Mouse (Mus musculus) stomach, embryonic 15.5 days (tissue): Measurements from ENCODE around the gene Mc3r. TPM values are rescaled to one million over a fixed set of nuclear protein-coding genes. Genes with fewer than 3 reads are reported as not detected.

Experiments
- ATAC-seq: fragments of 200-750 bp; cut with Nextera tagmentation; 2 replicates; pipeline ENCODE4 v1.8.0; 2017; ENCODE audit warnings: low read depth, moderate number of reproducible peaks, moderate TSS enrichment; ENCODE audit not compliant: insufficient read depth, low FRiP score
- H3K27ac ChIP-seq: fragments of 300-500 bp; sonication (generic); 2 replicates; pipeline ENCODE4 v1.5.1; 2015; ENCODE audit warnings: mild to moderate bottlenecking, inconsistent platforms
- H3K27me3 ChIP-seq: fragments of 300-500 bp; sonication (generic); replicated peaks from 2 replicates; pipeline ENCODE4 v1.6.1; 2015; ENCODE audit warnings: inconsistent platforms
- H3K36me3 ChIP-seq: fragments of 300-500 bp; sonication (generic); 2 replicates; pipeline ENCODE4 v1.6.1; 2015; ENCODE audit warnings: inconsistent platforms
- H3K4me1 ChIP-seq: fragments of 300-500 bp; sonication (generic); 2 replicates; pipeline ENCODE4 v1.6.1; 2015; ENCODE audit warnings: inconsistent platforms
- H3K4me2 ChIP-seq: fragments of 300-500 bp; sonication (generic); 2 replicates; pipeline ENCODE4 v1.6.1; 2015; ENCODE audit warnings: mild to moderate bottlenecking, inconsistent platforms
- H3K4me3 ChIP-seq: fragments of 300-500 bp; sonication (generic); replicated peaks from 2 replicates; pipeline ENCODE4 v1.5.1; 2015; ENCODE audit warnings: inconsistent platforms
- H3K9ac ChIP-seq: fragments of 300-500 bp; sonication (generic); 2 replicates; pipeline ENCODE4 v1.6.1; 2015; ENCODE audit warnings: inconsistent platforms
- H3K9me3 ChIP-seq: fragments of 300-500 bp; sonication (generic); 2 replicates; pipeline ENCODE4 v1.6.1; 2016; ENCODE audit warnings: inconsistent platforms
- WGBS: fragments of 180-500 bp; shearing (Covaris S2); methylation state at CpG from one replicate; pipeline ENCODE4 v1.1.7; 2015; 5-methylcytosine and 5-hydroxymethylcytosine counted together
- polyA plus RNA-seq: library from polyadenylated mRNA; unstranded; fragments of >200 nt; fragmentation: Nextera tagmentation; extraction: Ambion mirVana; gene quantifications from 2 replicates; pipeline ENCODE4 v1.2.1, GENCODE M21; 2015

Gene Mc3r
- polyA plus RNA-seq, 1 experiment from 2014 or later, result not detected

DNA sequence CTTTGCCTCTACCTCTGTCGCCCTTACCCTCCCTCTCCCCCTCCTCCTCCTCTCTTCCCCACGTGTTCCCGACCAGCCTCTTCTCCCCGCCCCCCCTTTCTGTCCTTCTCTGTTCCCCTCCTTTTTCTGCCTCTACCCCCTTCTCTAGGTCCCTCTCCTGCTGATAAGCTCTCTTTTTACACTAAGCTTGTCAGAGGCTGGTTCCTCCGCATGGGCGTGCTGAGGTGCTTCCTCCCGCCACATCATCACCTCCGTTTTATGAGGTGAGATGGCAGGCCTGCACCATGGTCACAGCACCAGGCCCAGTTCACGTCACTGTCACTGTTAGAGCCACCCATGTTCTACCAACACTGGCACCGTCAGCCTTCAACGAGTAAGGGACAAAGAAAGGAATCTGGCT is 40.7 kb downstream of the Mc3r start:
- H3K9me3 ChIP-seq, result no peaks in the 10 kb centered on the region
- no peaks in the 10 kb centered on the region for H3K4me1 ChIP-seq
- H3K4me3 ChIP-seq, result no peak overlapping the region
- no peaks in the 10 kb centered on the region for H3K36me3 ChIP-seq
- WGBS, result 34% methylated on average over 10 of the region's 11 CpGs
- no peaks in the 10 kb centered on the region for H3K27me3 ChIP-seq
- ATAC-seq, result no peak
- H3K4me2 ChIP-seq, result no peak overlapping the region
- H3K27ac ChIP-seq, result no peak overlapping the region
- H3K9ac ChIP-seq, result no peak overlapping the region

DNA sequence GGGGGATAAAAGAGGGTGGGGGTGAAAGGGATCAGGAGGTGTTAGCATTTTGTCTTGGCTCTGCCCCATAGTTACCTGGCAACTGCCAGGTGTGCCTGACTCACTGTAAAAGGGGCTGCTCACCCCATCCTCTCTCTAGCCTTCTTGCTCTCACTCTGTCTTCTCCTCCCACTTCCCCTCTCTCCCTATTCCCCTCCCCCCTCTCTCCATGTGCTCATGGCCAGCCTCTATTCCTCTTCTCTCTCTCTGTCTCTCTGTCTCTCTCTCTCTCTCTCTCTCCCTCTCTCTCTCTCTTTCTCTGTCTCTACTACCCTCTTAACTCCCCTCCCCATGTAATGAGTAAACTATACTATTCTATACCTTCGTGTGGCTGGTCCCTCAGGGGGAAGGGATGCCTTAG is 41.3 kb downstream of the Mc3r start:
- H3K4me1 ChIP-seq, result no peaks in the 10 kb centered on the region
- no peaks in the 10 kb centered on the region for H3K36me3 ChIP-seq
- 7% methylated on average over 1 of the region's 1 CpGs for WGBS
- H3K27me3 ChIP-seq, result no peaks in the 10 kb centered on the region
- H3K27ac ChIP-seq, result no peak overlapping the region
- H3K4me2 ChIP-seq, result no peak overlapping the region
- ATAC-seq, result no peak
- no peak overlapping the region for H3K9ac ChIP-seq
- H3K9me3 ChIP-seq, result no peaks in the 10 kb centered on the region
- no peak overlapping the region for H3K4me3 ChIP-seq

DNA sequence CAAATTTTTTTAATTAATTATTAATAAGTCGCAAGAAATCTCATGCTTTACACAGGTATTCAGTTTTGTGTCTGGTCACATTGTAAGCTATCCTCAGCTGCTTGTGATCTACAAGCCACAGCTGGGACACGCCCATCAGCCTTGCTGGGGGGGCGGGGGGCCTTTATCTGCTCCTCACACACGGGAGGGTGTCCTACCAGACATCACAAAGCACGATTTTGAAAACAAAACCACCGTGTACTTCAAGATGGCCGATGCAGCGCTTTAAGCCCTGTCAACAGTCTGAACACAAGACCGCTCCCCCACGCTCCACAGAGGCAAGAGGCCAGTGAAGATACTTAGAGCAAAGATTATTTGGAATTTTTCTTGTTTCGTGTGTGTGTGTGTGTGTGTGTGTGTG is 42.2 kb downstream of the Mc3r start:
- Histone ChIP-seq H3K9me3 (no peaks in the 10 kb centered on the region), H3K4me2 (no peak overlapping the region), H3K4me3 (no peak overlapping the region), H3K27me3 (no peaks in the 10 kb centered on the region), H3K36me3 (no peaks in the 10 kb centered on the region), H3K27ac (no peak overlapping the region), H3K9ac (no peak overlapping the region), H3K4me1 (no peaks in the 10 kb centered on the region)
- 76% methylated on average over 11 of the region's 11 CpGs for WGBS
- ATAC-seq, result peak; percentile 89

DNA sequence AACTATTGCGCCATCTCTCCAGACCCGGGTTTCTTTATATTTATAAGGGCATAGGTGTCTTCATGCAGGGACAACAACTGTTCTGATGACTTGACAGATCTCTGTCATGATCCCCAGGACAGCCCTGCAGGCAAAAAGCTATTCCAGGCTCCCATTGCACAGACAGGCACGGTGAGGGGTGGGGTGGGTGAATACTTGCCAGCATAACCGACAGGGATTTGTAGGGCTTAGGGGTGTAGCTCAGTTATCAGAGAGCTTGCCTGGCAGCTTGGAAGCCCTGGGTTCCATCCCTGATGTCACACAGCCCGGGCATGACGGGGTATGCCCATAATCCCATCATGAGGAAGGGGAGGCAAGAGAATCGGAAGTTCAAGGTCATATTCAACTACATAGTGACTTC is 42.7 kb downstream of the Mc3r start:
- H3K27me3 ChIP-seq, result no peaks in the 10 kb centered on the region
- H3K27ac ChIP-seq, result no peak overlapping the region
- no peak overlapping the region for H3K4me3 ChIP-seq
- H3K36me3 ChIP-seq, result no peaks in the 10 kb centered on the region
- no peak overlapping the region for H3K4me2 ChIP-seq
- WGBS, result 80% methylated on average over 7 of the region's 7 CpGs
- no peaks in the 10 kb centered on the region for H3K9me3 ChIP-seq
- no peak overlapping the region for H3K9ac ChIP-seq
- ATAC-seq, result peak; percentile 73; the same call in 1 of the 2 replicates
- no peaks in the 10 kb centered on the region for H3K4me1 ChIP-seq

DNA sequence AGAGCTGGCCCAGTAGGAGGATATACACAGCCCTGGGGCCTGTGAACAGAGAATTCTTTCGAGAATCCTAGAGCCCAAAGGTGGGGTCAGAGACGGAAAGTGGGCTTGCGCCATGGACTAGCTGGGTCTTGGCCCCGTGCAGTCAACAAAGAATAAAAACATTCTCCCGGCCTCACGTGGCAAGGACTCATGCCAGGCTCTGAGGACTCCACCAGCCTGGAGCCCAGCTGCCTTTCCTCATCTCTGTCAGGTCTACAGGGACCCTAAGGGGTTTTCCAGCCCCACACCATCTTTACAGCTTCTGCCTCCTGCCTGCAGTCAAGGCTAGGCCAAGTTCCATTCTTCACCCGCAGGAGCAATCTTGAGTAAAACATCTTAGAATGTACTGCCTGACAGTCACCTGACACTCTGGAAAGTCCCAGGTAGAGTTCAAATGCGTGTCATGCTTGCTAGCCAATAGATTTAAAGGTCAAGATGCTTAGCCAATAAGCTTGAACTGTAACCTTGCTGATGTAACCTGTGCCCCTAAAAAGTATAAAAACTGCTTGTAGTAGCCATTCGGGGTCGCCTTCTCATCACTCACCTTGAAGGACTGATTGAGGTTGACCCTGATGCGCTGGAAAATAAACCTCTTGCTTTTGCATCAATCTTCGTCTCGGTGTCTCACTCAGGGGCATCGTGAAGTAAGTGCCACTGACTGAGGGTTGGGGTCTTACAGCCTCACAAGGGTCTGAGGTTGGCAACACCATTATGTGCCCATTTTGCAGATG is 43.6 kb downstream of the Mc3r start:
- 78% methylated on average over 14 of the region's 14 CpGs for WGBS
- Histone ChIP-seq H3K9ac (no peak overlapping the region), H3K4me1 (no peaks in the 10 kb centered on the region), H3K27me3 (no peaks in the 10 kb centered on the region), H3K4me2 (no peak overlapping the region), H3K36me3 (no peaks in the 10 kb centered on the region), H3K27ac (no peak overlapping the region), H3K9me3 (no peaks in the 10 kb centered on the region), H3K4me3 (no peak overlapping the region)
- ATAC-seq, result no peak

DNA sequence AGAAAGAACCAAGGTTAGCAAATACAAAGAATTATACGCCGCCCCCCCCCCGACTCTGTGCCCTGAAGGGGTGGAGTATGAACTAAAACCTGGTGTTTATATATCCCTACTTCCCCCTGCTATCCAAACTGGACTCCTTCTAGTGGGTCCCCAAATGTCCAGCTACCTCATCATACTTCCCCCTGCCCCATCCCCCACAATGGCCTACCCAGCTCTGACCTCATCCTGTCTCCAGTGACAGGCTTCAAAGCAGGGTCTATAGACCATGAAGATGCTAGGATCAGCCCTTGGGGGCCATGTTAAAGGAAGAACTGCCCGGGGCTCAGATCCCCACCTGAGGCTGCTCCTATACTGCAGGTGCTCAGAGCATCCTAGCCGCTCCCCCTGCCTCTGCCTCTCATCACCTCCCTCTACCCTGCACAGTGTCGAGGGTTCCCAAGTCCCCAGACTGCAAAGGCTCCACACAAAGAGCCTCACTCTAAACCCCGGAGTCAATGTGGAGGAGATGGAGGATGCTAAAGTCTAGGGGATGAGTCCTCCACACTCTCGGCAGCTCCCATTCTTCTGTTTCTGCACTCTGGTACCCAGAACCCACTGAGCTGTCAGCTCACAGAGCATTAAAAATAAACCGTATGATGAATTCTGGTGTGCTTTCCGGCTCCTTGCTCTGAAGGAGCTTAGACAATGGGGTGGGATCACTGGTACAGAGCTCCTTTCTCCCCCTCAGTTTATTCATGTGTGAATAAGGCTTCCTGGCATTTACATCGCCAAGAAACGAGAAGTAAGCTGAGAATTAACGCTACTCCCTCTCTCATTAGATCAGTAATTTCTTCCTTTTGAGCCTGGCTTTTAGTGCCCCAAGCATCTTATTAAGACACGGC is 44.5 kb downstream of the Mc3r start:
- 78% methylated on average over 14 of the region's 14 CpGs for WGBS

DNA sequence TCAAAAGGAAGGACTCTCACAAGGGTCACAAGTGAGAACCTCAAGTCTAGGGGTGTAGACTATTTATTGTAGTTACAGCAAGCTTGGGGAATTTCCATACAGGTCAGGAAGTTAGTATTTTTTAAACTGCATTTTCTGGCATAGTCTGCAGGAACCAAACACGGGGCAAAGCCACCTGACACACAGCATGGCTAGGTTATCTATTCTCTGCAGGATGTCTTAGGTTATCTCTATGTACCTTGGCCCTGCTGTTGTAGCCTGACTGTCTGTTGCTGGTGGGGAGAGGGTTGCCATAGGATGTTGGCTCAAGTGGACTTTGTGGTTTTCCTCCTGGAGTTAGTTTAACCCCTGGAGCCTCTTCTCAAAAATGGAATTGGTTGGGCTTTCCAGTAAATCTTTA is 49.8 kb downstream of the Mc3r start:
- WGBS, result 44% methylated on average over 1 of the region's 1 CpGs
- H3K9ac ChIP-seq, result no peak overlapping the region
- H3K27ac ChIP-seq, result no peak overlapping the region
- no peaks in the 10 kb centered on the region for H3K27me3 ChIP-seq
- H3K4me3 ChIP-seq, result no peak overlapping the region
- ATAC-seq, result peak; percentile 81; the same call in 1 of the 2 replicates
- no peak overlapping the region for H3K4me2 ChIP-seq
- no peaks in the 10 kb centered on the region for H3K9me3 ChIP-seq
- no peaks in the 10 kb centered on the region for H3K36me3 ChIP-seq
- H3K4me1 ChIP-seq, result no peaks in the 10 kb centered on the region

More for the DNA sequence above, 44.5 kb downstream of the Mc3r start:
- H3K27me3 ChIP-seq, result no peaks in the 10 kb centered on the region
- H3K9ac ChIP-seq, result no peak overlapping the region
- no peak for ATAC-seq
- H3K27ac ChIP-seq, result no peak overlapping the region
- H3K36me3 ChIP-seq, result no peaks in the 10 kb centered on the region
- no peaks in the 10 kb centered on the region for H3K4me1 ChIP-seq
- H3K4me2 ChIP-seq, result no peak overlapping the region
- H3K4me3 ChIP-seq, result no peak overlapping the region
- no peaks in the 10 kb centered on the region for H3K9me3 ChIP-seq

DNA sequence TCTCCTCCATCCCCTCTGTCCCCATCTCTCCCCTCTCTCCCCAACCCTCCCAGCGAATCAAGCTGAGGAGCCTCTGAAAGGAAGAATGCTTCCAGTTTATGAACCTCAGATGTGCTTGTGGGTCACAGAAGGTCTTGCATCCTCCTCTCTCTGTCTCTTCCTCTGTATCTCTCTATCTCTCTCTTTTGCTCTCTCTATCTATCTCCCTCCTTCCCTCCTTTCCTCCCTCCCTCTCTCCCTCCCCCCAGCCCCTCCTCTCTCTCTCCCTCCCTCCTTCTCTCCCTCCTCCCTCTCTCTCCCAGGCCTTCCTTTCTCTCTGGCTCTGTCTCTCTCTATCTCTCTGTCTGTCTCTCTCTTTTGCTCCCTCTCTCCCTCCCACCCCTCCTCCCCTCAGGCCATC is 50.2 kb downstream of the Mc3r start:
- no peak for ATAC-seq
- Histone ChIP-seq H3K4me2 (no peak overlapping the region), H3K27ac (no peak overlapping the region), H3K4me3 (no peak overlapping the region), H3K9ac (no peak overlapping the region), H3K9me3 (no peaks in the 10 kb centered on the region), H3K4me1 (no peaks in the 10 kb centered on the region), H3K27me3 (no peaks in the 10 kb centered on the region), H3K36me3 (no peaks in the 10 kb centered on the region)
- WGBS, result 50% methylated on average over 1 of the region's 1 CpGs

DNA sequence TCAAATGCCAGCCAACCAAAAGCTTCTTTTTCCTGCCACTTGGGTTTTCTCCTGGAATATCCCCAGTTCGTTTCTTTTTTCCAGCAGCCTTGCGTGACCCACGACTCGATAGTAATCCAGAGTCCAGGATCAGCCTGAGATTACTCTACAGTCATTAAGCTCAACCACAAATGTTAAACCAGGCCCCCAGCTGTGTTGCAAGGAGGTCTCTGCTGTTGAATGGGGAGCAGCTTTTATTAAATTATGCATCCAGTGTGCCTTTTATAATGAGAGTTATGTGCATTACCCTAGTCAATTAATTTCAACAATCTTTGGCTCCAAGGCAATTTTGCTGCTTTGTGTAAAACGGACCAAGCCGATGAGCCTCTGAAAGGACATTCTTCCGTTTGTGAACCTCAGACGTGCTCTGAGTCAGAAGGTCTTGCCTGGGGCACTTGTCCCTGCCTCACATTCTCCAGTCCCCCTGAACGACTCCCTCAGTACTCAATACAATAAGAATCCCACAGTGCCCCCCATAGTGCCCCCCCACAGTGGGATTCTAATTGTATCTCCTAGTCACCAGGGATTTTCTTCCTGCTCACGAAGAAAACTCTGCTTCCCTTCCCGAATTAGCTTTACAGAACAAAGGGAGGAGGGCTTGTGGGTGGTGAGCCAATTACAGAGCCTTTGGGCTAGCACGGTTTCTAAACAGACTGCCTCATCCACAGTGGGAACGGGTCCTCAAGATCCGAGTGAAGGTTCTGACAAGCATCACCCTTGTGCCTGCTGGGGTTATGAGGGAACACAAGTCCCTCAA is 51.0 kb downstream of the Mc3r start:
- Histone ChIP-seq H3K4me3 (no peak overlapping the region), H3K9ac (no peak overlapping the region), H3K4me1 (no peaks in the 10 kb centered on the region), H3K9me3 (no peaks in the 10 kb centered on the region), H3K27ac (no peak overlapping the region), H3K36me3 (no peaks in the 10 kb centered on the region), H3K4me2 (no peak overlapping the region), H3K27me3 (no peaks in the 10 kb centered on the region)
- no peak for ATAC-seq
- 27% methylated on average over 14 of the region's 14 CpGs for WGBS
